In genomic region chr6:37057957-37058356, GRCm38 (mm10) we compare ENCODE assay signal across 25 mouse cellular contexts.
"Had no signal": no experiment of that assay in that cellular context is flagged by ENCODE, and none has a peak within 500 bp of the region (broad histone marks: within the 10 kb centered on the region; RNA-seq: fewer than 3 reads in every experiment).

No protein-coding gene starts in this region.

- H3K4me1 ChIP-seq: heart, embryonic 15.5 days; hindbrain, embryonic 13.5 days; hindbrain, embryonic 15.5 days; kidney, embryonic 15.5 days; liver, embryonic 12.5 days had no signal

- H3K27ac ChIP-seq: heart, adult 2 months; heart, embryonic 13.5 days; heart, embryonic 15.5 days; hindbrain, embryonic 13.5 days; hindbrain, embryonic 15.5 days; hindbrain, postnatal 0 days; kidney, embryonic 15.5 days; kidney, postnatal 0 days; limb, embryonic 13.5 days; limb, embryonic 15.5 days; liver, embryonic 12.5 days had no signal

- ATAC-seq: hindbrain, postnatal 0 days; intestine, embryonic 16.5 days; liver, embryonic 12.5 days had no signal

- DNase-seq: gastrocnemius, postnatal 14 days; gastrocnemius, postnatal 36 days; heart, adult 2 months; heart, postnatal 14 days; heart, postnatal 36 days; kidney, adult 11 months; kidney, adult 2 months; kidney, adult 9 months; kidney, postnatal 14 days; kidney, postnatal 36 days; layer of hippocampus, adult 9-11 months; layer of hippocampus, postnatal 36 days; left cerebral cortex, postnatal 4 days had no signal

- H3K9me3 ChIP-seq: heart, embryonic 13.5 days; heart, embryonic 15.5 days; hindbrain, embryonic 13.5 days; hindbrain, embryonic 15.5 days; kidney, embryonic 15.5 days; limb, embryonic 13.5 days; limb, embryonic 15.5 days; liver, embryonic 12.5 days had no signal

- H3K9ac ChIP-seq: heart, embryonic 13.5 days; heart, embryonic 15.5 days; hindbrain, embryonic 13.5 days; hindbrain, embryonic 15.5 days; kidney, embryonic 15.5 days; limb, embryonic 13.5 days; limb, embryonic 15.5 days; liver, embryonic 12.5 days had no signal

- H3K4me2 ChIP-seq: heart, embryonic 11.5 days; heart, embryonic 13.5 days; heart, embryonic 15.5 days; hindbrain, embryonic 13.5 days; hindbrain, embryonic 15.5 days; kidney, embryonic 15.5 days; limb, embryonic 13.5 days; limb, embryonic 15.5 days; liver, embryonic 12.5 days had no signal

- H3K27me3 ChIP-seq: heart, embryonic 13.5 days; heart, embryonic 15.5 days; hindbrain, embryonic 13.5 days; hindbrain, embryonic 15.5 days; kidney, embryonic 15.5 days; limb, embryonic 13.5 days; limb, embryonic 15.5 days; liver, embryonic 12.5 days had no signal

- H3K36me3 ChIP-seq: heart, embryonic 13.5 days; heart, embryonic 15.5 days; kidney, embryonic 15.5 days; limb, embryonic 13.5 days; limb, embryonic 15.5 days; liver, embryonic 12.5 days had no signal

- H3K4me3 ChIP-seq: heart, adult 2 months; heart, embryonic 13.5 days; heart, embryonic 15.5 days; hindbrain, embryonic 13.5 days; hindbrain, embryonic 15.5 days; kidney, embryonic 15.5 days; limb, embryonic 13.5 days; limb, embryonic 15.5 days; liver, embryonic 12.5 days had no signal
